Mouse (Mus musculus) NIH3T3 (cell line): Measurements from ENCODE around the gene Usp21.
"Not testable (repeated sequence)": the region's sequence is repeated elsewhere in the genome, so short reads cannot be mapped to it uniquely, and the experiment has no call there.

Experiments used
- DNase-seq: peaks from one replicate; pipeline ENCODE4 v3.0.0-alpha.2; 2012; ENCODE audit warnings: low read depth

Gene Usp21

DNA sequence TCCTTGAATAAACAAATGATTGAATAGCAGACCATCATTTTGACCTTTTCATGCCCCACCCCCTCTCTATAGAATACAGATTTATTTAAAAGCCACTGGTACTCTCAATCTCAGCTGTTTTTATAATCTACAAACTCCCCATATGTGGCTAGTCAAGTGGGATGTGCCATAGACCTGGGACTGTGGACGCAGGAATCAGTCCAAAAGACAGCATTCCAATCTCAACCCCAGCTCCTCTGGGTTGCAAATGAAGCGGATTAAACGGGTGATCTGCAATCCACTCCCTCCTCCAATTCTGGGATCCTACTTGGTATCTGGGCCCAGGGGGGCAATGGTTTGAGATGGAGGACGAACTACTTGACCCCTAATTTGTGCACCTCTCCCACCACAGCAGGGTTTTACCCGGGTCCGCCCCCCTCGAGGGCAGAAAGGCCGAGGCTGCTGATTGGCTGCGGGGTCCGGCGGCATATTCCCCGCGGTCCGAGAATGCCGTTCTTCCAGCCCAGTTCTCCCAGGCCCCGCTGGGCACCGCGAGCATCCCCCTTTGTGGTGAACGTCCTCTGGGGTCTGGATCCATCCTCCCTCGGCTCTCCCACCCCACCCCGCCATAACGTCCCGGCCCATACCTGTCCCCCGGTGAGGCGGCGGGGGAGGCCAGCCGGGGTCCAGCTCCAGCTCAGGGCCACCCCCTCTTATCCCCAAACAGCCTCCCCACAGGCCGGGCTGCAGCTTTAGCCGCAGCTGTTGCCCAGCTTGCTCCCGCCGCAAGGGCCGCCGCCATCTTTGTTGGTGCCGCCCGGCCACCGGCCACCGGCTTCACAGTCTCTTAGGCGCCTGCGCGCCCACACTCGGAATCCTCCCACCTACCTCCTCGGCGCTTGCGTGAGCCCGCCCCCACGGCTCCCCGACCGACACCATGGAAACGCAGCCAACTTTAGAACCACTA is at the start of gene Usp21:
Usp21 (minus strand) TSS at position 856 of the 946 bp plus-strand sequence.
- DNase-seq, result peak; percentile 97

DNA sequence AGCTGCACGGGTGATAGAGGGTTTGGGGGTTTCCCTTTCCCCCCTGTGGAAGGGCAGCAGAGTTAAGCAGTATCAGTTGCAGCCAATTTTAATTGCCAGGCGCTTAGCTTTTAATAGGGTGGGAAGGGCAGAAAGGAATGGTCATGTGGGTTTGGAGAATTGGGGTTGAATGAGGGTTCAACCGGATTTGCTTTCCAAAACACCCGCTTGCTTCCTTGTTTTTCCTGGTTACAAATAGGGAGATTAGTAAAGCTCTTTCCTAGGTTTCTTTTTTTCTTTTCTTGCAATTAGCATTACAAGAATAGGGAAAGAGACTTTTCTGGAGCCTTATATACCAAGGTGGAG is 42.4 kb upstream of the Usp21 start:
- DNase-seq, result peak; percentile 52

DNA sequence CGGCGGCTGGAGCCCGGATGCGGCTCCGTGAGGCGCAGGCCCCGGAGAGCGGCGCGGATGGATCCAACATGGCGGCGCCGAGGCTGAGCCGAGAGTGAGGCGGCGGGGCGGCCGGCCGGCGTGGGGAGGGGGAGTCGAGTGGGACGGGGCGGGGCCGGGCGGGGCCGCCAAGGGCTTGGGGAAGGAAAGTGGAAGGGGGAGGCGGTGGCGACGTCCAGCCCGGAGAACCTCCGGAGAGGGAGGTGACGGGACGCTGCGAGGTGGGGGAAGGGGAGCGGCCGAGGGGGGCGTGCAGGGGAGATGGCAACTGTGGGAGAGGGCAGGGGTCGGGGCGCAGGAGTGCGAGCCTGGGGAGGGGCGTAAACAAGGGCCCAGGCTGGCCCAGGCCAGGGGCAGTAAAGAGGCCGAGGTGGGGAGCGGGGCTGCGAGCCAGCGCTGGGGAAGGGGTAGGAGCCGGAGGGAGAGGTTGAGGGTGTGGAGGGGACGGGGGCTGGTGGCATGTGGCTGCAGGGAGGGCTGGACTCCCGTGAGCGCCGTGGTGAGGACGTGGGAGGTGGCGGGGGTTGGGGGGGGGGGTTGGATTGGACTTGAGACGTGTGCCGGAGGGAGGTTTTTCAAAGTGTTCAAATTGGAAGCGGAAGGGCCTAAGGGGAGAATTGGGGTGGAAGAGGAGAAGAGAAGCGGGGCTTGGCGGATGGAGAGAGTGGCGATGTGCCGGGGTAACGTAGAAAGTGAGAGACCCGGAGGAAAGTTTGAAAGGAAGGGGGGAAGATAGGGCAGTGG is 41.8 kb upstream of the Usp21 start:
- DNase-seq, result peak; percentile 56

DNA sequence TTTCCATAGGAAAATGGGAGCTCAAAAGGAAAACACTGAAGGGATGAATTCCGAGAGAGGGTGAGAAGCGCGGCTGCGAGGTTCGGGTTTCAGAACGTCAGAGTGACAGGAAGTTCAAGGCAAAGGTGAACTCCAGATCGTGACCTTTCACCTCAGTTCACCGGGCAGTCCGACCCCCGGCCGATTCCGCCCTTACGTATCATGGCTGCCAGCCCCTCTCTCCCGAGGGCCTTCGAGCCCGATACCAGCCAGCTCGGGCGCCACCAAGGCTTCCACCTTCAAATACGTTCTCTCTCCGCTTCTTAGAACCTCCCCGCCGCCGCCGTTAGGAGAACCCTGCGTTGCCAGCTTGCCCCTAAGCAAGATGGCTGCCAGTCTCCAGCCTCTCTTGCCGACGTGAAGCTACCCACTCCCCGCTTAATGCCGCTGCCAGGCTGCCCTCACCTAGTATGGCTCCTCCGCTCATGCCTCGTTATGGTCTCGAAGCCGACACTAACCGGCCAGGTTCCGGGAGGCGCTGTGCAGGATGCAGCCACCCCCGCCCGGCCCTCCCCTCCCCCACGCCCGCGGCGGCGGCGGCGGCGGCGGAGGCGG is 41.1 kb upstream of the Usp21 start, which contains the start of gene Dedd:
Dedd (plus strand) TSS at position 307 of the 594 bp plus-strand sequence.
- peak; percentile 96 for DNase-seq

DNA sequence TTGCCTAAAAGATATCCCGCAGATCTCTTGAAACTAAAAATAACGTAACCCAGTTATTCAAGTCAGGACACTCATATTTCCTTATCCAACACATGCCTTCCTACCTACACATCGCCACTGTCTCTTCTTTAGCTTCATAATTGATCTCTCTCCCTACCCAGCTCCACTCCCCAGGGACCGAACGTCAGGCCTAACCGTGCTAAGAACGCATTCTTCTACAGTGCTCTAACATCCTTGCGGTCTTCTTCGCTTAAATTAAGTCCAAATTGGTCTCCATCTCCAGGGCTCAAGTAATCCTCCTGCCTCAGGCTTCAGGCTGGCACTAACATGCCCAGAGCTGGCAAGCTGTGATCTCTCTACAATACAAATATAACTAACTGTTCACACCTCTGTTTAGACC is 40.5 kb upstream of the Usp21 start:
- DNase-seq, result peak; percentile 61

DNA sequence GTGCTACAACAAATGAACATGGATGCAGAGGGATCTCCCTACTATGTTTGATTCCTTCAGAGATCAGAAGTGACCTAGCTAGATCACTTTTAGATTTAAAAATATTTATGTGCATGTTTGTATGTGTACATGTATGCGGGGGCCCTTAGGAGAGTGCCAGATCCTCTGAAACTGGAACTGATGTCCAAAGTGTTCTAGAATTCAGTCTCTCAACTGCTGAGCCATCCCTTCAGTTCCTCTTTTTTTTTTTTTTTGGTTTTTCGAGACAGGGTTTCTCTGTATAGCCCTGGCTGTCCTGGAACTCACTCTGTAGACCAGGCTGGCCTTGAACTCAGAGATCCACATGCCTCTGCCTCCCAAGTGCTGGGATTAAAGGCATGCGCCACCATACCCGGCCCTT is 38.8 kb upstream of the Usp21 start:
- DNase-seq, result not testable (repeated sequence)

DNA sequence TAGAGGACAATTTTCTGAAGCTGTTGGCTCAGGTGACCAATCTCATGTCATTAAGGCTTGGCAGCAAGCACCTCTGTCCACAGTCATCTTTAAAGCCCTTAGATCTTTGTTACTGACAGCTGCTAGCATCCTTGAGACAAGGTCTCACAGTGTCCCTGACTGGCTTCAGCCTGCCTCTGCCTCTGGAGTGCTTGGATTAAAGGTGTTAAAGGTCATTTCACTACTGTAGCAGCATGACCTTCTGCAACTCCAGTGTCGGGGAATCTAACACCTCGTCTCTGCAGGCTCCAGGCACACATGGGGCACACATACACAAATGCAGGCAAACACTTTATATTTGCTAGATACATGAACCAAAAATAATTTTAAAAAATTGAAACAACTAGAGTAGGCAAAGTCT is 37.8 kb upstream of the Usp21 start:
- no peak for DNase-seq

DNA sequence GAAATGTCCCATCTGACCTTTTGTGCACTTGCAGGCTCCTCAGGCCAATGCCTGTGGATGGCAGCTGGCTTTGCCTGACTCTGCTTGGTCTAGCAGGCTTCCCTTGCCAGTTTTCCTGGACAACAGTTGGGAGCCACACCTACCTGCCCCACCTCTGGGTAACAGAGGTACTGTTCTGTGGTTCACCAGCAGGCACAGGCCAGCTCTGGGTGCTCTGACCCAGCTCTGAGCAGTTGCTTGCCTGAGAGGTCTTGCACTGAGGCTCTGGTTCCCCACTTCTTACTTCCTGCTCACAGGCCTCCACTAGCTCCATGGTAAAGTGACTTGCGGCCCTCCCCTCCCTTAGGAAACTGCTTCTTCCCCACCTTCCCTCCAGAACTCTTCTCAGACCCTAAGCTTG is 34.2 kb upstream of the Usp21 start:
- no peak for DNase-seq

DNA sequence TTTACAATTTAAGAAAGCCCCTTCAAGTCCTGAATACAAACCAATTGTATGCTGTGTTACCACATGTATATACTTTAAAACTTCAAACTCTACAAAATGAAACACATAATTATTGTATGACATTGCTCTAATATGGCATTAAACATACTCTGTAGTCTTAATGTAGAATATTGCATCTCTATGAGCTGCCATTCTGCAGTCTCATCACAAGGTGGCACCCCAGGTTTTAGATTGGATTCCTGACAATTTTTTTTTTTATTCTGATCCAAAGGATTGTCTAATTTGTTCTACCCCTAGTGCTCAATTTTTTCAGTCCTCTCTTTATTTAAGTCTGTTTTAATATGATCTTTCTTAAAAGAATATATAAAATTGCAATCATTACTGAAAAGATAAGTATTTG is 33.6 kb upstream of the Usp21 start:
- peak; percentile 75 for DNase-seq

DNA sequence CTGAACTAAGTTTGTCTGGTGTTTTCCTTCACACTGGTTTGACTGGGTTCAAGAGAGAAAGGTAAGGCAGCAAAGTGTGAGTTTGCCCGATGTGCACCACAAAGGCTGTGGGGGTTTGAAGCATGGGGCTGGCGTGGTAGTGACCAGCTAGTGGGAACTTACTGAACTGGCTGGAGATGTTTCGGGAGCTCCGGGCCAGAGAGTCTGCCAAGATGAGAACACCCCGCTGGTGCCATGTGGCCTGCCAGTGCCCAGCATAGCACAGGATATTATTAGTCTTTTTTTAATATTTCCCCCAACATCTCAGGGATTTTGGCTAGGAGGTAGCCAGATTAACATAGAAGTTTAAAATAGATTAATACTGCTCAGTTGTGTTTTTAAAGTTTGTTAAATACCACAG is 32.4 kb upstream of the Usp21 start:
- DNase-seq, result no peak

DNA sequence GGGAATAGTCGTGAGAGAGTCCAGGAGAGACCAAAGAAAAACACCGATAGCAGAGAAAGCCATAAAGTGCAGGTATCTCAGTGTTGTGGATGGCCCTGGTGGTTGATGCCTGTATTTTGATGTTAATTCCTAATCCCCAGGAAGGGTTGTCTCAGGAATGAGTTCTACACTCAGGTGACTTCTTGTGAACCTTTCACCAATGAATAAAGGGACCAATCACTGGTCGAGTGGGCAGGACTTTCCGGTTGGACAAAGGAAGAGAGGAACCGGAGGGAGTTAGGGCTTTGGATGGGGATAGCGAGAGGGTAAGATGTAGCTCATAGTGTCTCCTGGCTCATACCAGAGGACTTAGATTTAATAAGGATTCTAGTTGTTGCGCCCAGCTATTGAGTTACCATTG is 32.0 kb upstream of the Usp21 start:
- no peak for DNase-seq

DNA sequence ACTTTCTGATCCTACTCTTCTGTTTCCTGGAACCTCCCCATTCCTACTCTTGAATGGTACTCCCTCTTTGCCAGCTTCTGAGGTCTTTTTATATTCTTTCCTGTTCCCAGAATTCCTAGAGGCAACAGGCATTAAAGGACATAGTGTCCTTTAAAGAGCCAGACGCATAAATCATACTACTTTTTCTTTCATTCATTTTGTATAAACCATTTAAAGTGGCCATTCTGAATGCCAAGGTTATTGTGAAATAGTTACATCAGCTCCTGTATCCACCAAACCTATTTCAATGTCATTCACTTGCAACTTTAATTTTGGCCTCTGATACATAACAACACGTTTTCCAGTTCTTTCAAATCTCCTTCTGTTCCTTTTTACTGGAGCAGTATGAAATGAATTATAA is 21.5 kb upstream of the Usp21 start:
- peak; percentile 56 for DNase-seq

DNA sequence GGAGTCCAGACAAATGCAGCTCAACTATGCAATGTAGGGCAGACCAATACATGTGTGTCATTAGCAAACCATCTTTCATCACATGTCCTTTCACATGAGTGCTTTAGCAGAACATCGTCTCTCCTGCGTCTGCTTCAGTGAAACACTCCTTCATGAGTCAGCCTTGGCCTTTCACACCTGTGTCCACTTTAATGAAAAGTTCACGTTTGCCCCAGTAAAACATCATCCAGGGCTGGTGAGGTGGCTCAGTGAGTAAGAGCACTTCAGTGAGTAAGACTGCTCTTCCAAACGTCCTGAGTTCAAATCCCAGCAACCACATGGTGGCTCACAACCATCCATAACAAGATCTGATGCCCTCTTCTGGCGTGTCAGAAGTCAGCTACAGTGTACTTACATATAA is 18.4 kb upstream of the Usp21 start:
- not testable (repeated sequence) for DNase-seq

DNA sequence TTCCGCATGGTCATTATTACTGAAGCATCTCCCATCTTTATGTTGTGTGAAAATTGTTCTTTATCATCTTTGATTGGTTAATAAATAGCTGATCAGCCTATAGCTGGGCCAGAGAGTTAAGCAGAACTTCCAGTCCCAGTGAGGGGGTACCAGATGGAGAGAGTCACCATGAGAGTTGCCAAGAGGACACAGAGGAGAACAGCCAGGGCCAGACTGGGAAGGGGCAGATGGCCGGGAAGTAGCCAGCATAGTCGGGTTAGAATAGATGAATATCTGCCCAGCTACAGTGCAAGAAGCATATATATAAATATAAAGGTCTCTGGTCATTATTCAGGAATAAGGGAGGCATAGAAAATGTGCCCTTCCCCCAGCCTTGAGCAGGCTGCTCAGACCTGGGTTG is 10.4 kb upstream of the Usp21 start:
- no peak for DNase-seq

DNA sequence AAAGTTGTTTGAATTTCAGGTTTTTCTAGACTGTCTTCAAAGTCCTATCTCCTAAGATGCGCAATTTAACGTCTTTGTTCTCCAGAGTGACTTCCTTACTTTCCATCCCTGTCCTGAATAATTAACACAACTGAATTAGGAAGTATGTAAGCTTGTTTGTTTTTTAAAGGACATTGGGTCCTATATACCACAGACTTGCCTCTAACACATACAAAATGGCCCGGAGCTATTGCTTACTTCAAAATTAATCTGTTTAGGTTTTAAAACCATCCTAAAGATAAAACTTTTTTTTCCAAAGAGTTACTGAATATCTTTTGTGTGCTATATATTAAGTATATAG is 7.2 kb upstream of the Usp21 start:
- DNase-seq, result no peak

DNA sequence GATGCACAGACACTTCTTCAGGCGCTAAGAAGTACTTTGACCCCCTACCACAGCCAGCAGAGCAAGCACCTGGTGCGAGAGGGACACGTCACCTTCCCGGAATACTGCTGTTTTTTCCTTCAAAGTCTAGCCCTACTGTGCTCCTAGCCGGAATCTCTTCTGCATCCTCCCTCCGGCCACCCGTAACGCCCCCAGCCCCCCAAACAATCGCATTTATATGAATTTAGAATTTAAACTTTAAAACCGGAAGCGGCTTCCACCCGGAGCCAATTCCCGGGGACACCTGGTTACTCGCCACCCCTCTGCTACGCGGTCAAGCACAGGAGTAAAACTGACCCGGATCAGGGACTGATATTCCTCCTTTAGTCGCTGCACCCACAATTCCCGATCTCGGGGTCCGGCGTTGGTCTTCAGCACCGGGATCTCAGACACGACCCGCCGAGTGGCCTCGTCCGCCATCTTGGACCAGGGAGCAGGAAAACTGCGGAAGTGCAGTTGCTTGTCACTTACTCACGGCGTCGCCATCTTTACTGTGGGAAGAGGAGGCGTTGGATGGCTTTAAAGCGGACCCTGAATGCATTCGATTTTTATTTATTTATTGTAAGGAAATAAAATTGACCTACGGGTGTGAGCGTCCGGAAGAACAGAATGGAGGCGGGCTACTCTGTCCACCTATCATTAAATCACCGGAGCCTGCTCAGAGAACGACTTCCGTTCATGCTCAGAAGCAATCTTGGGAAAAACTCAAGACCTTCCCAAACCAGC is 6.7 kb upstream of the Usp21 start, which contains the start of gene Ufc1:
Ufc1 (minus strand) TSS at position 727 of the 765 bp plus-strand sequence.
- DNase-seq, result peak; percentile 94

DNA sequence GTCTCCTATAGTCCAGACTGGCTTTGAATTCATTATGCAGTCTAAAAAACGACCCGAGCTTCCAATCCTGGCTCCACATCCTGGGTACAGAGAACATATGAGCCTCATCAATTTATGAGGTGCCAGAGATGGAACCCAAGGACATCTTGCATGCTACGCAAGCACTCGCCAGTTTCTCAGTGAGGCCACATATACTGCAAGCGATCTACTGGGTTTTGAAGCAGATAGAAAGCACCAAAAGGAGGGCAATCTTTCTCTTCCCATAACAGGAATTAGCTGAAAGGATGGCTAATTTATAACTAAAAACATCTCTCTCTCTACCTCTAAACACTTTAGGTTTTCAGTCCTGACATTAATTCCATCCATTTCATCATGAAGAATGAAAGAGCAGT is 6.1 kb upstream of the Usp21 start:
- DNase-seq, result peak; percentile 55

DNA sequence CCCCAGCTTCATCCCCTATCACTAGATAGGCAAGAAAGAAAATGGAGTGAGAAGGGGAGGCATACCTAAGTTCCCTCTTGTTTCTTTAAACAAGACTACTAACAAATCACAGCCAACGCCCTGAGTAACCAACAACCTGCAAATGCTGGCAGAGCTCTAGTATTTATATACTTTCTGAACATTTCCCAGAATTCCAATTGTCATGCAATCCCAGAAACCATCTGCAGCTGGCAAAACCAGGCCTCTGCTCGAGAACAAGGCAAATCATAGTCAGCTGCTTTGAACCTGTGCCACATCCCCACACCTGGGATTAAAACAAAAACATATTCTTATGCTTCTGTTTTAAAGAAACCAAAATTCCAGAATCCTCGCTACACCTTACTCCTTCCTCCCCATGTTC is 5.6 kb upstream of the Usp21 start:
- DNase-seq, result peak; percentile 78

DNA sequence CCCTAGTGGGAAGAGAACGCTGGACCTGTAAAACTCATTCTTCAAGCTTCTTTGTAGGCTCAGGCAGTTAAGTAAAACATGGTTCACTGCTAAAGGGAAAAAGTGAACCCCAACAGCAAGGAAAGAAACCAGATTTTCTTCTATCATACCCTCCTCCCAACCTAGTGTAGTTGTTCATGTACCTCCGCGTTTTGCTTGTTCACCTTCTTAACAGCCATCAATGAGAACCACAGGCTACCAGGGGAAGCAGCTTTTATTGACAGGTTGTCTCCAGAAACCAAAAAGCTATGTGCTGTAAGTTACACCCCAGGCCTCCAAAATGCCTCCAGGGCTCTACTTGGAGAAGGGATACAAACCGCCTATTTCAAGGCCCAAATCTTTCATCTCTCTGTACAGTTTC is 537 bp upstream of the Usp21 start:
- no peak for DNase-seq

DNA sequence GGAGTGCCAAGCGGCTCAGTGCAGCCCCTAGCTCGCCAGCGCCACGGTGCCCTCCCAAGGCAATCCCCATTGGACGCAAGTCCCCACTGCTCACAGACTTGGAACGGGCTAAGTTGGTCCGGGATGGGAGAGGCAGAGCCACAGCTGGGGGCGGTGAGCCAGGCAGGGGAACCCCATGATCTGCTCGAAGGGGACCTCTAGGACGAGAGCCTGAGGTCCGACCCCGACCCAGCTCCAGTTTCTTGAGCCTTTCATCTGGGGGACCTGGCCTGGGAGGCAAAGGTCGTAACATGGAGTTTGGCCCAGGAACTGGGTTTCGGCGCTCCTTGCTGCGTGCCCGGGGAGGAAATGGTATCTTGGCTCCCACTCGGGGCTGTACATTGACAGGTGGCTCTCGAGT is 1.3 kb downstream of the Usp21 start:
- no peak for DNase-seq

DNA sequence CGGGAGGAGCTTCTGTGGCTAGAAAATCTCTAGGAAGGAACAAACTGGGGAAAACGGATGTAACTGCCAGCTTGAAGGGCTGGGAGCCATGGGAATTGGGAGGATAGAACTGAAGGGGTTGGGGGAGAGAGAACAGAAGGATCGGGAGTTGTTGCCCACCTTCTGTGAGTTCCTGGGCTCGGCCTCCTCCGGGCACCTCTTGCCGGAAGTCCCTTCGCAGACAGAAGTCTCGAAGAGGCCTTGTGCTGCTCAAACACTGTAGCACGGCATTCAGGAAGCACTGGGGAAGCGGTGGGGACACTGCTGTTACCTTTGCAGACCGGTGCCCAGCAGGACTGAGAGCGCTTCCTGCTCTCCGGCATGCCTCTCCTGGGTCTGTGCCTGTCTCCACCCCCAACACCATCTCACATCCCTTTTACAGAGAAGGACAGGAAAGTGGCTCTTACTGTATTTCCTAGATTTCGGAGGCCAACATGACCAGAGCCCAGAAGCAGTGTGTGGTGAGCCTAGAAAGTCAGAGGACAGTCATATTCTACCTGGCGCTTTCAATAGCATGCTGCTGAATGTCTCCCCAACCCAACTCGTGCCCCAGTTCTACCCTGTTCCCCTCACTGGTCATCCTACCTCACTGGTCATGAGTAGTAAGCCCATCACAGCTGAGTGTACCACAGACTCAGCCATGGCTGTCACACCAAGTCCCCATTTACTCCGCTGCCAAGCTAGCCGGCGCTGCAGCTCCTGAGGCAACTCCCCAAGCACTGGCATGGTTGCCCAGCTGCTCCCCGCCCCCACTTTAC is 2.5 kb downstream of the Usp21 start:
- DNase-seq, result no peak
